Mouse (Mus musculus) cerebellum, adult 9-11 months (tissue): ENCODE measurements around the gene Rnf151.
A peak's percentile ranks its signal among the peaks of the same experiment; 100 is the strongest.

Source experiments
- DNase-seq: peaks from one replicate; pipeline ENCODE4 v3.0.0; 2022

Gene Rnf151

DNA sequence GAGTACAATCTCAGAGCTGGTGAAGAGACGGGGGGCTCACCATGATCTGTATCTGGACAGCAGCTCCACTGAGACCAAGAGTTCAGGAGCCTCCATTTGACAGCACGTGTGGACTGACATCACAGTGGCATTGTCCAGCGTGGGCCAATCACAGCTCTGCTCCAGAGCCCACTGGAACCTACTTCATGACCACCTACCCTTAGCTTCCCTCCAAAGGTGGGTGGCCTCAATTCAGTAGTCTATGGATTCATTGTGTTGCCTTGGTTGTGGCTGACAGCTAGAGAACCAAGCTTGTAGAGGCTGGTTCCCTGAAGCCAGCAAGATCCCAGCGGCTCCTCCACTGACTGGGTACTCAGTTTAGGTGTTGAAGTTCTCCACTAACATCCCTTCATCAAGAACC, at the start of gene Rnf151, which contains the start of gene Rps2:
Gene Rnf151 (minus strand): TSS at position 121 of the 400 bp plus-strand sequence.
Gene Rps2 (plus strand): TSS at position 174 of the 400 bp plus-strand sequence.
- peak; percentile 34 for DNase-seq

DNA sequence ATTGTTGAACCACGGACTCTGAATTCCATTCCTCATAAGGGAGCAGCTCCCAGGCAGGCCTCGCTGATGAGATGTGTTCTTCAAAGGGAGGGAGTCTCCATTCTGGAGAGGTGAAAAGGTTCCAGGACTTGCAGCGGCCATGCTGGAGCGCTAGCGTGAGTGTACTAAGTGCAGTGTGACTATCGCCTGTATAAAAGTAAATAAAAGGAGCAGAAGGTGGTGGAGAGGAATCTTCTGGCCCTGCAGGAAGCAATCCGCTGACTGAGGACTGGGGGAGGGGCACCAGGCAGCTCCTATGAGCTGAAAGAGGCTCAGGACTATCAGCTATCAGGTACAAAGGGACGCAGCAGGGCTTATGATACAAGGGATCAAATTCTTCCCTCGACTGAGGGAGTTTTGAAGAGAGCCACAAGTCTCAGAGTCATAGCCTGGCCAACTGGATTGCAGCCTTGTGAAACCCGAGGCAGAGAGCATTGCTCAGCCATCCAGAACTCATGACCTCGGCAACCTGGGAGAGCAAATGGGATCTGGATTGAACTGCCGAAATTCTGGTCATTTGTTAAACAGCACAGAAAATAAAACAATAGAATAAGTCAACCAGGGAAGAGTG, 48.5 kb upstream of the Rnf151 start:
- DNase-seq: no peak

DNA sequence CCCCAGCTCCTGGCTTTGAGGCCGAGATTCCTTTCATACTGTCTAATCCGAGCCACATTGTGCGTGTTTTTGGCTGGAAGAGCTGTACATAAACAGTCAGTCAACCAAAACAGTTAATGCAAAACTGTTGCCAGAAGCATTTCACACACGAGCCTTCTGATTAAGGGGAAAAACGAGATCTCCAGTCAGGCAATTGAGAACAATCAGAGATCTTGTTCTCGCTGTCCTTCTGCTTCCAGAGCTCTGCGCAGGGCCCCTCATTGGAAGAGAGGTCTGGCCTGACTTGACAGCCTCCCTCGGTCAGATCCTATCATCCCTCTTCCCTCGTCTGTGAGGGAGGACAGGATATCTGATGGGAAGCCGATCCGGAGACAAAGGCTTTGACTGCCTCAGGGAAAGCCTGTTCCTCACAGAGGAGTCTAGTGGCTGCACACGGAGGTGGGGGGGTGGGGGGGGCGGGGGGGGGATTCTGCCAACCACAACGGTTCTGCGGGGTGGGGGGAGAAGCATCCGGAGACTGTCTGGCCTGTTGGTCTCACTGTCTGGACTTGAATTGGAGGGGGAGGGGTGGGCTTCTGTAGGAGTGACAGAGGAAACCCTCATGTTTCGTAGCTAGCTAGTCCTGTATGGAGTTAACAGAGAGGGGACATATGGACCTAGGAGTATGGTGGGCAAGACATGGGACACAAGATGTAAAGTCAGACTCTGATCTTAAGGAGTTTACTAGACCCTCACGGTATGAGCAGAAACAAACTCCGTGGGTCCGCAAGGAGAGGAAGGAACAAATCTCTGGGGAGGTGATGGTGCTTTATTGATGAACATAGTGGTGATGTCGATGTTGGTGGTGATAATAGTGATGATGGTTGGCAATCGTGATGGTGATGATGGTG, 47.4 kb upstream of the Rnf151 start:
- no peak for DNase-seq

DNA sequence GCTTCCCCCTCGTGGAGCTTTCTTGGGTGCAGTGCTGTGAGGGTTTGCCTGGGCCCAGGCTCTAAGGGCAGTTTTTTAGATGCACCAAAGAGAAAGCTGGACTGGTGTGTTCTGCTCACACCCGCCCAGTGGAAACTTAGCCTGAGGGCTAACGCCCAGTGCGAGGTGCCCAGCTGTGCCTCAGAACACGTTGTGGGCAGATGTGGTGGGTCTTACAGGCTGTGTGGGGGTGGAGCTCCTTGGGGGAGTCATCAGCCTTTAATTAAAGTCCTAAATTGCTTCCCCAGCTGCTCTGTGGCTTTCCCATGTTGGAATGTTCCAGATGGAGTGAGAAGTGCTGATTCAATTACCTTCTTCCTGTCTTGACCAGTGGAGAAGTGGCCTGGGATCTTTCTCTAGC, 43.3 kb upstream of the Rnf151 start:
- DNase-seq: no peak

DNA sequence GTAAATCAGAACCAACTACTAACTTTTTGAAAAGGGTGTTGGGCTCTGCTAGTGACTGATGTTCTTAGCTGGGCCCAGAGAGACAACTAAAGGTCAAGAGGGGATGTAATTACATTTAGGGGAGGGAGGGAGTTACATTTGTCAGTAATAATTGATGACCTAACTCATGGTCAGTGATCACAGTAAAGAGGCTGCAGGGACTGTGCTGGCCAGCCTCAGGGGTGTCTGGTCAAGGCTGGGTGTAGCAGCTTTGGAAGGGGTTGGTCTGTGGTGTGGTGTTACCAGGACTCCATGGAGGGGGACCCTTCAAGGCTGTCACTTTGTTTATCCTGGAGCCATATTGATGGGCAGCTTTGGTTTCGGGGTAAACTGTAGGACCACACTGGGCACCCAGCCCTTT, 39.5 kb upstream of the Rnf151 start:
- DNase-seq: no peak

DNA sequence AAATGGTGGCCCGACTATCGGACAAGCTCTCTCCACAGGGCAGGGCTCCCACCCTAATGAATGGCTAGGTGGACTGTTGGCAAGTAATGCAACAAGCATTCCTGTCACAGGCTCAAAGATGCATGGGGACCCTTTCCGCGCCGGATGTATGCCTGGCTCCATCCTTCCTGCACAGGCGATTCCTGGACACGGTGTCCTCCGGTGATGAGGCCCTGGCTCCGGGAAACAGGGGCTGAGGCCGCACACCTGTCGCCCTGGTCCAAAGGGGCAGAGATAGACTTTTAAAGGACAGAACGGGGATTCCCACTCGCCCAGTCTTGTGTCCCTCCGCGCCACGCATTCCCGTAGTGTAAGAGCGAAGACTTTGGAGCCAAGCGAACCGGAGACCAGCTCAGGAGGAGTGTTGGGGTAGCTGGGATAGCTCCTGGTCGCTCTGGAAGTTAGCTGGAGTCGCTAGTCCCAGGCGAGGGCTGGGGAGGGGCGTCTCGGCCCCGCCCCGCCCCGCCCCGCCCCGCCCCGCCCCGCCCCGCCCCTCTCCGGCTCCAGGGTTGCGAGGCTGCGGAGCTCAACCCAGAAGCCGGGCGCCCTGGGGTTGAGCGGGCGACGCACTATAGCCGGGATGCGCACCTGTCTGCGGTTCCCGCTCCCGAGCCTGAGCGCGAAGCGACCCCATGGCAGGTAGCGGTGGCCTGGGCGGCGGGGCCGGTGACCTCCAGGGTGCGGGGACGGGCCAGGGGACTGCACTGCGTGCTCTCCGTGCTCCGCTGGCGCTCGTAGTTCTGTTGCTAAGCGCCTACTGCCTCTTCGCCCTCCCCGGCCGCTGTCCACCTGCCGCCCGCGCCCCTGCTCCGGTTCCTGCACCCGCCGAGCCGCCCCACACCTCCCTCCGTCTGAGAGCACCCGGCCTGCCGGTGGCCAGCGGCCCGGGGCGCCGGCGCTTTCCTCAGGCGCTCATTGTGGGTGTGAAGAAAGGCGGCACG, 34.8 kb upstream of the Rnf151 start, which contains the start of gene Hs3st6:
Gene Hs3st6 (plus strand): TSS at position 574 of the 980 bp plus-strand sequence.
- no peak for DNase-seq

DNA sequence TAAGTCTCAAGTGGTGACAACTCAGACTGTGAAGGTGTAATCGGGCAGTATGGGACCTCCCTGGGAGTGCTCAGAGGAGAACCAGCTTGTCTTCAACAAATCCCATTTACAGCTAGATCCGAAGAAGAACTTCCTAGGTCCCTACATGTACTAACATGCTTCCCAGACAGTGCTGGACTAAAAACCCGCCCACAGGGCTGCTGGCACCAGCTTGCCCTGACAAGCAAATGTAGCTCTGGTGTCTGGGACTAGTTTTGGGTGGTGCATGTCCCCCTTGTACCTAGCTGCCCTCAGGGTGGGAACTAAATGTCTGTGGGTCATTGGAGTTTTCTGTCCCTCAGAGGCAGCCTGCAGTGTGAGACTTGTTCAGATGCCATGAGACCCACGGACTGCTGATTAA, 33.7 kb upstream of the Rnf151 start:
- DNase-seq: no peak

DNA sequence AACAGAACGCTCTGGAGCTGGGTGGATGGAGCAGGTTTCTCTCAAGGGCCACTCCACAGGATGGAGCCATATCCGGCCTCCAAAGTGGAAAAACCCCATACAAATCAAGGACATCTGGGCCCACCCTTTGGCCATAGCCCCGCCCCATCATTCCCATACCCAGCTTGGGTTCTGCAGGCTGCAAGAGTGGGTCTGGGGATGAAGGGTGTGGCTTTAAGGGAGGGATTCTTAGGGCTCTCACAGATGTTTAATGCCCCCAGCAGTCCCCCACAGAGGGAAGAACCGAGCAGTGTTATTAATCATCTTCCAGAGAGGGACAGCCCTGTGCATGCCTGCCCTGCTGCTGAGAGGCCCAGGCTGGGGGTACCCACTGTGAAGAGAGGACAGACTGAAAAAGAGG, 29.1 kb upstream of the Rnf151 start:
- no peak for DNase-seq

DNA sequence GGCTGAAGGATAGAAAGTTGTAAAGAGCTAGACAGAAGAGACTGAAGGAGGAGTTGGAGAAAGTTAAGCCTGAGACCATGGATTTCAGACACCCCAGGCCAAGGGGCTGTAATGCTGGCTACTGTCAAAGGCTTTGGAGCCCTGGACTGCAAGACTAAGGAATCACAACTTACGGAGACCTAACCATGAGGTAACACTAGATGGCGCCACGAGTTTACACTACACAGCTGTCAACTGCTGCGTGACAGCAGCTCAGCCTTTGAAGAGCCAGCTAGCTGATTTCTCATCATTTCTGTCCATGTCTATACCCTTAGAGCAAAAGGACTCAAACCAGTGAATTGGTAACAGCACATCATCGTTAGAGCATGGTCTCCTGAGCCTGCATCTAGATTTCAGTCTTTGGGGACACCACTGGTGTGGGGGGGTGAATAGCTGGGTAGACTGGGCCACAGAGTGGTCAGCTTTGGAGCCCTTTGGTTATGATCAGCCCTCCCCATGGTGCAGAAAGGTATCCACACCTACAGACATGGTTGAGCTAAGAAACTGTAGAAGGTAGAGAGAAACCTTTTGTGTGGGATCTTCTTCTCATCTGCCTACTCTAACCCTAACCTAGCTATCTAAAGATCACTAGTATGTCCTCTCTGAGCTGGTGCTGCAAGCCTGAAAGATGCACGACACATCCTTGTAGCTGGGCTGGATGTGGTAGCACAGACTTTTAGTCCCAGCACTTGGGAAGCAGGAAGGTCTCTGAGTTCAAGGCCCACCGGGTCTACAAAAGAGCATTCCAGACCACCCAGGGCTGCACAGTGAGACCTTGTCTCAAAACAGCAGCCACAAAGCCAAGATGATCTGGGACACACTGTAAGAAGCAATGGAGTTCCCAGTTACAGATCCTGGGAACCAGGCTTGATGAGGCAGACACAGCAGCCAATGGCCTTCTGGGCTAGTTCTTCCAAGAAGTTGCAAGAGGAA, 27.9 kb upstream of the Rnf151 start:
- DNase-seq: peak; percentile 66

DNA sequence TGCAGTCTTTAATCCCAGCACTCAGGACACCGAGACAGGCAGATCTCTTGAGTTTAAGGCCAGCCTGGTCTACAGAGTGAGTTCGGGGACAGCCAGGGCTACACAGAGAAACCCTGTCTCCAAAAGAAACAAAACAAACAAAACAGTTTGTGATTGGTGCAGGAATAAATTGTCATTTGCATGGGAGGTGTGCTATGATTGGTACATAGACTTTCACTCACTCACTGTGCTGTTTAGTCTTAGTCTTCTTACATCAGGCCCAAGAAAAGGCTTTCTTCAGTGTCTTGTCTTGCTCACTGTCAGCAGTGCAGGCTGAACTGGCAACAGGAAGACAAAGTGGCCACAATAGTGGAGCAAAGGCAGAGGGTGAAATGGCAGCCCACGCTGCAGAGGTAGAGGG, 26.5 kb upstream of the Rnf151 start:
- no peak for DNase-seq

DNA sequence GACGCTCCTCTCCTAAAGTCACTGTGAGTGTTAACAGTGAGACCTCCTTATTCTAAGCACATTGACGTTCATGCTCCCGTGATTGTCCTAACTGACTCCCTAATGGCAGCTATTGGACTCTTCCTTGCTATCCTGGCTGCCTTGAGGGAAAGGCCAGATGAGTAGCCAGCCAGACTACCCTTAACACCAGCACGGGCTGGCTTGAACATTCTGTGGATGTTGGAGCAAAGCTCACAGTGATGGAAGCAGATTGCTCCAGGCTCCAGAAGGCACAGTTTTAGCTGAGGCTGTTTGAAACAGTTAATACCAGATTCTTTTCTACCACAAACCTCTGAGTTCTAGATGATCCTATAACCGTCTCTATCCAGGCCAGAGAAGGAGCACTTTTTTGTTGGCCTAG, 26.0 kb upstream of the Rnf151 start:
- no peak for DNase-seq

DNA sequence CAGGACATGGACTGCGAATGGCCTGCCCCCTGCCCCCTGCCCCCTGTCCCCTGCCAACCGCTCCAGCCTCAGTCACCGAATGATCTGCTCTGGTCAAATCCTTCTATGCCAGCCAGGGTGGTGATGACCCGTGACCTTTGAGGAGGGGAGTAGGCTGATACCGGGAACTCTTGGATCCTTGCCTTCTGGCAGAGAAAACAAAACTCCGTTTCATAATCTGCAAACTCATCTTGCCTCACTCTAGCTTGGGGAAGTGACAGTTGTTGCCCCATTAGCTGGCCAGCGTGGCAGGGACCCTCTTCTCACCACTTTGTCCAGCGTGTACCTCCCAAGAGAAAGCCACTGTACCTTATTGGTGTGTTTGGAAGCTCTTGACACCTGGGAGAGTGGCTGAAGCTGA, 24.4 kb upstream of the Rnf151 start:
- DNase-seq: no peak

DNA sequence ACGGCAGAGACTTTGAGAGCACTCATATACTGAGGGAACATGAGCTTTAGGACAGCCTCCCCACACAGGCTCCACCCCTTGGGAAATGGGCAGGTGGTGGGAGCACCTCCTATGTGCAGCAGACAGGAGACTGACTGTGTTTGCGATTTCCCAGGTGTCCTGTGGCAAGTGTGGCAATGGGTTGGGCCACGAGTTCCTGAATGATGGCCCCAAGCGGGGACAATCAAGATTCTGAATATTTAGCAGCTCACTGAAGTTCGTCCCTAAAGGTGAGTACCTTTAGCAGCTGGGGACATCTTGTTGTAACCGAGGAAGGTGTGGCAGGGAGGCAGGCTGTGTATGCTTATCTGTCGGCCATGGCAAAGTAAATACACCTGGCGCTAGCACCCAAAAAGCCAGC, 22.1 kb upstream of the Rnf151 start:
- DNase-seq: no peak

DNA sequence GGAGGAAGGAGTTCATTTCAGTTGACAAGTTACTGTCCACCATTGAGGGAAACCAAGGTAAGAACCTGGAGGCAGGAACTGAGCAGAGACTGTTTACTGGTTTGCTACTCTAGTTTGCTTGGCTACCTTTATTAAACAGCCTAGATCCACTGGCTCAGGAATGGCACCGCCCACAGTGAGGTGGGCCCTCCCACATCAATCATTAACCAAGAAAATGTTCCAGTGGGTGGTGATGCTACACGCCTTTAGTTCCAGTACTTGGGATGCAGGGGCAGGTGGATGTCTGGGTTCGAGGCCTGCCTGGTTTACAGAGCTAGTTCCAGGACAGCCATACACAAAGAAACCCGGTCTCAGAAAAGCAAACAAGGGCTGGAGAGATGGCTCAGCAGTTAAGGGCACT, 20.4 kb upstream of the Rnf151 start:
- DNase-seq: no peak

DNA sequence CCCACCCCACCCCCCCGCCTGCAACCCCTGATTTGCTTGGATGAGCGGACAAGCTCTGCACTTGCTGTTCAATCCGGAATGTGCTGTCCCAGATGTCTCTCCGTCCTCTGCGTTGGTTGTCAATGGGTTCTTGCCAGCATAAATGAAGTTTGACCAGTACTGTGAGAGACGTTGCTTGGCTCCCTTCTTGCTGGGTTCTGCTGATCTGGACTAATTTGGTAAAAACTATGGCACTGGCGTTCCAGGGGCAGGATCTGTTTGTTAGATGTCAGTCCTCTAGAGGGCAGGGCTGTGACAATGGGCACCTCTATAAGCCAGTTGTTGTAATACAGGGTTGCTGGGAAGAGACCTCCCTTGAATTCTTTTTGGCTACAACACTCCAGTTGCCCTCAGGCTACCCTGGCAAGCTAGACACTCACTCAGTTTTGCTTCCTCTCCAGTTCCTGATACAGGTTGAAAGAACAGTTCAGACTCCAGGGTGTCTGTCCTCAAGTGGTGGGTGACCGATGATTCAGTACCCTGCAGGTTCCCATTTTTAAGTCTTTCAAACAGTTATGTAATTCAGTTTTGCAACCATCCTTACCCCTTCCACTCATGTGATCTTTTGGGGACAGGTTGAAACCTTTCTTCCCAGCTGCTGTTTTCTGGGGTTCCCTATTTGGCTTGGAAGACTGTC, 19.4 kb upstream of the Rnf151 start:
- DNase-seq: no peak

DNA sequence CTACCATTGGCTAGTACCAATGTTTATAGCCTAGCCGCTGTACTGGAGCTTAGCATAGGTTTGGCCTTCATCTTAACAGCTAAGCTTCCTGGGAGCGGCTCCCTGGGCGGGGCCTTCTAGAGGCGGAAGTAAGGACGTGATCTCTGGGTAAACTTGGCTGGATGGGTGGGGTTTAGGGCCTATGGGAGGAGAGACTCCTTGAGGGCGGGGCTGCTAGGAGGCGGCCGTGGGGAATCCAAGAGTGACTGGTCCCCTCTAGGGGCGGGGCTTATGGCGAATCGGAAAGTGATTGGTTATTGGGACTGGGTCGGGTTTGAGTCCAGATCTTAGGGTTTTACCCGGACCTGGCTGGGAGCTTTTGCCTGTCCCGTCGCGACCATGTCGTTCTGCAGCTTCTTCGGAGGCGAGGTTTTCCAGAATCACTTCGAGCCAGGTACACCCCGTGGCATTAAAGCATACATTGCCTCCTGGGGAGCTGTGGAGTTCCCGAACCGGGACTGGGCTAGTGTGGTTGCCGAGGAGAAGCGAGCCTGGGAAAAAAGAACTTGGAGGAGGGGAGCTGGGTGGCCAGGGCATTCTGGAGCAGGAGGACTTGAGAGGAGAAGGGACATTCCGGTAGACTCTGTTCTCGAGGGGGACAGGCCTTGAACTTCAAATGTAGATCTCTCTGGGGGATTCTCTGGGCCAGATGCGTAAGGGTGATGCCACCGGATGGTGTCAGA, 18.6 kb upstream of the Rnf151 start, which contains the start of gene Msrb1:
Gene Msrb1 (plus strand): TSS at position 313 of the 722 bp plus-strand sequence.
- peak; percentile 96 for DNase-seq

DNA sequence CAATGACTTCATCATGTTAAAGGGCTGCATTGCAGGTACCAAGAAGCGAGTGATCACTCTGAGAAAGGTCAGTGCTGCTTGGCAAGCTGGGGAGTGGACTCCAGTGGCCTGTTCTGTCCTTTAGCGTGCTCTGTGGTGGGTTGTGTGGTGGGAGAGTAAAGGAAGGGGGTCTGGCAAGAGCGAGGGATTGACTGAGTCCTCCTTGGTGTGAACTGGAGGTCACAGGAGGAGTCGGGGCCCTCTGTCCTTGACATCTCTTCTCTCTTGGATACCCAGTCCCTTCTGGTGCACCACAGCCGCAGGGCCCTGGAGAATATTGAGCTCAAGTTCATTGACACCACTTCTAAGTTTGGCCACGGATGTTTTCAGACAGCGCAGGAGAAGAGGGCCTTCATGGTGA, 17.6 kb upstream of the Rnf151 start:
- peak; percentile 32 for DNase-seq

DNA sequence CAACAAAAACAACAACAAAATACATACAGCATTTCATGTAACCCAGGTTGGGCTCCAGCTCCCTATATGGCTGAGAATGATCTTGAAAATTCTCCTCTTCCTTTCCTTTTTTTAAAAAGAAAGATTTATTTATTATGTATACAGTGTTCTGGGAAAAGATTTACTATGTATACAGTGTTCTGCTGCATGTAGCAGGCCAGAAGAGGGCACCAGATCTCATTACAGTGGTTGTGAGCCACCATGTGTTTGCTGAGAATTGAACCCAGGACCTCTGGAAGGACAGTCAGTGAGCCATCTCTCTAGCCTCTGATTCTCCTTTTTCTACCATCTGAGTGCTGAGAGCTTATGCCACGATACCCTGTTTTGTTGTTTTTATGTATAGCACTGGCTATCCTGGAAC, 16.6 kb upstream of the Rnf151 start:
- no peak for DNase-seq

DNA sequence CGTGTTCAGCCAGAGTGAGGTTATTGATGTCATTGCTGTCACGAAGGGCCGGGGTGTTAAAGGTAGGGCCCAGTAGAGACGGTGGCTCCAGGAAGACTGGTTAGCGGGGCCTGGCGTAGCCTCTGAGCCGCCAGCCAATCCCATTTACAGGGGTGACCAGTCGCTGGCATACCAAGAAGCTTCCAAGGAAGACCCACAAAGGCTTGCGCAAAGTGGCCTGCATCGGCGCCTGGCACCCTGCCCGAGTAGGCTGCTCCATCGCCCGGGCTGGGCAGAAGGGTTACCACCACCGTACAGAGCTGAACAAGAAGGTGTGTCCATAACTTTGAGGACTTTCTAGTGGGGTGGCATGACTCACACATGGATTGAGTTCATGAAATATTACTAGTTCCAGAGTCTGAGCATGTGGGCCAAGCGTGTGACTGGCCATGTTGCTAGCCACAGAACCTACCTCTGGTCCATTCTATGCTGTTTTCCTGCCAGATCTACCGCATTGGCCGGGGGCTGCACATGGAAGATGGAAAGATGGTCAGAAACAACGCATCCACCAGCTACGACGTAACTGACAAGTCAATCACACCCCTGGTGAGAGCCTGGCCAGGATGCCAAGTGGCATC, 15.7 kb upstream of the Rnf151 start:
- DNase-seq: no peak
